Mouse (Mus musculus) urinary bladder, postnatal 4 days (tissue): ENCODE measurements around the gene Lactb.
A peak's percentile ranks its signal among the peaks of the same experiment; 100 is the strongest.
"Not testable (repeated sequence)": the region's sequence is repeated elsewhere in the genome, so short reads cannot be mapped to it uniquely, and the experiment has no call there.

ENCODE experiments used
- DNase-seq, 2 experiments: peaks; one replicate each; pipeline ENCODE4 v3.0.0; 2021 to 2022; ENCODE audit warnings: low spot score in 2 of 2

The Lactb gene

GRCm38 (mm10) chr9:66920488-66921279 lies 54.6 kb downstream of the Lactb start:
- DNase-seq, result no peak

DNA sequence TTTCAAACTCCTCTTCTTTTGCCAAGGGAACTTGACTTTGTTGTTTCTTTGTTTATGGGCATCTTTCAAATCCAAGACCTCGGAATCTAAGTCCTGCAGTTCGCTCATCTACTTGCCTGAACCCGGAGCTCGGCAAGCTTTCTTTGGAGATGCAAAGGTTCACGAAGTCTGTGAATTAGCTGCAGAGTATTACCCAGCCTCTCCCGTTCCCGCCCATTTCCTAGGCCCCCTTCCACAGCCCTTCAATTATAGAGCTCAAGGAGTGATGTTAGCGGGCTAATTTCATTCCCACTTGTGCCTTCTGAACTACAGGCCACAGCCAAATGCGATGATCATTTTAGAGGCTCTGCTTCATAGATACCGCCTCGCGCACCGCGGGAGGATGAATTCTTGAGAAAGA lies 55.3 kb downstream of the Lactb start:
- DNase-seq, result no peak

- peak; percentile 96 to 98 for DNase-seq
Measured at GRCm38 (mm10) chr9:66919382-66919971, 55.8 kb downstream of the Lactb start, which contains the start of gene Rab8b. Gene Rab8b (minus strand): TSS chr9:66919687.

GRCm38 (mm10) chr9:66918672-66919330 lies 56.5 kb downstream of the Lactb start:
- no peak for DNase-seq

- DNase-seq, result no peak
Measured at GRCm38 (mm10) chr9:66917892-66918255, 57.4 kb downstream of the Lactb start.

GRCm38 (mm10) chr9:66917216-66917891 lies 57.9 kb downstream of the Lactb start:
- no peak for DNase-seq

- DNase-seq, result no peak
Measured at GRCm38 (mm10) chr9:66915869-66916785, 59.2 kb downstream of the Lactb start.

- DNase-seq, result no peak
Measured at GRCm38 (mm10) chr9:66915401-66915800, 59.9 kb downstream of the Lactb start.

GRCm38 (mm10) chr9:66914540-66914939 lies 60.7 kb downstream of the Lactb start:
- DNase-seq, result no peak

- DNase-seq, result not testable (repeated sequence)
Measured at GRCm38 (mm10) chr9:66913254-66913934, 61.9 kb downstream of the Lactb start.

GRCm38 (mm10) chr9:66912304-66912703 lies 63.0 kb downstream of the Lactb start:
- DNase-seq, result no peak

- no peak for DNase-seq
Measured at GRCm38 (mm10) chr9:66910677-66911076, 64.6 kb downstream of the Lactb start.

DNA sequence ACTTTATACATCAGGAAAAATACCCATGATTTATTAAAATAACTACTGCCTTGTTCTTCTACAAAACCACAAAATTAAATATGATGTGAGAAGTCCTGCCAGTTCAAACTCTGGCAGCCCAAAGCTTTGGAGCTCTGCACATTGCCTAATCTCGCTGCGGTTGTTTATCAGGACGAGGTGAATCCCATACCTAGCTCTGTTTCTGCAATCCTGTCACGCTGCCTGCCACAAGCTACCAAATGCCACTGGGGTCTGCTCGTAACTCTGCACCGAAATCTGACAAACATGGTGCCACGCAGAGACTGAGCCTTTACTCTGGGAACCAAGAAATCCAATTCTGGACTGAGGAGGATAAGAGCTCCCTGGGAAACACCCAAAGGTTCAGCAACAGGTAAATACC lies 65.4 kb downstream of the Lactb start:
- DNase-seq, result no peak

GRCm38 (mm10) chr9:66907746-66908397 lies 67.4 kb downstream of the Lactb start:
- DNase-seq, result no peak

DNA sequence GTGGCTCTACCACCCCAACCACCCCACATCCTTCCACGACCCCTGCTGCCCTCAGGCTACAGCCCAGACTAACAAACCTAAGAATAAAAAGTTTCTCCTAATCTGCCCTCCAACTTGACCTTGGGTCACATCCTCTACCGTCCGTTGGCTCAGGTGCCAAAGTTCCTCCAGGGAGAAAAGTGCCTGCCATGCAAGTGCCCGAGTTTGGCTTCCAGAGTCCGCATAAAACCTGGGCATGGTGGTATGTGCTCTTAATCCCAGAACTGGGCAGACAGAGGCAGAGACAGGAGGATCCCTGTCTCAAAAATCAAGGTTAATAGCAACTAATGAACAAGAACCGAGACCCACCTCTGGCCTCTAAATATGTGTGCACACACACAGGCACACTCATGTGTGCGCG lies 68.2 kb downstream of the Lactb start:
- no peak for DNase-seq

- no peak for DNase-seq
Measured at GRCm38 (mm10) chr9:66905990-66906389, 69.3 kb downstream of the Lactb start.
